Mouse (Mus musculus): ENCODE results near the gene S1pr5. TPM values are rescaled to one million over a fixed set of nuclear protein-coding genes. Genes with fewer than 3 reads are reported as not detected.
"Not testable (repeated sequence)": the region's sequence is repeated elsewhere in the genome, so short reads cannot be mapped to it uniquely, and the experiment has no call there.

The S1pr5 gene
- polyA plus RNA-seq, 1 experiment from 2014 or later, result 0.07 TPM

- H3K4me1 ChIP-seq, result peaks cover 25% of the 10 kb centered on the region
- 80% methylated on average over 28 of the region's 28 CpGs for WGBS
- H3K27ac ChIP-seq (replicated peaks), result no peak overlapping the region
- ATAC-seq (ENCODE audit: extremely low read depth, insufficient number of reproducible peaks, low FRiP score, low TSS enrichment), result no peak
- no peak overlapping the region for H3K9ac ChIP-seq
- H3K9me3 ChIP-seq, result no peaks in the 10 kb centered on the region
- H3K4me3 ChIP-seq, result no peak overlapping the region
- H3K4me2 ChIP-seq, result no peak overlapping the region
- peaks cover 82% of the 10 kb centered on the region for H3K36me3 ChIP-seq
- no peaks in the 10 kb centered on the region for H3K27me3 ChIP-seq (replicated peaks)
Observed at GRCm38 (mm10) chr9:21233805-21234204, 14.4 kb downstream of the S1pr5 start.

GRCm38 (mm10) chr9:21233366-21233765 is 14.9 kb downstream of the S1pr5 start:
- no peak for ATAC-seq (ENCODE audit: extremely low read depth, insufficient number of reproducible peaks, low FRiP score, low TSS enrichment)
- no peak overlapping the region for H3K4me3 ChIP-seq
- no peaks in the 10 kb centered on the region for H3K27me3 ChIP-seq (replicated peaks)
- H3K9me3 ChIP-seq, result no peaks in the 10 kb centered on the region
- H3K4me2 ChIP-seq, result no peak overlapping the region
- 88% methylated on average over 29 of the region's 29 CpGs for WGBS
- H3K36me3 ChIP-seq, result peaks cover 84% of the 10 kb centered on the region
- H3K9ac ChIP-seq, result no peak overlapping the region
- no peak overlapping the region for H3K27ac ChIP-seq (replicated peaks)
- H3K4me1 ChIP-seq, result peaks cover 25% of the 10 kb centered on the region

GRCm38 (mm10) chr9:21232867-21233266 is 15.4 kb downstream of the S1pr5 start:
- Histone ChIP-seq H3K4me1 (peaks cover 27% of the 10 kb centered on the region), H3K9me3 (no peaks in the 10 kb centered on the region), H3K4me3 (no peak overlapping the region), H3K4me2 (no peak overlapping the region), H3K27me3 (replicated peaks) (no peaks in the 10 kb centered on the region), H3K9ac (no peak overlapping the region), H3K36me3 (peaks cover 84% of the 10 kb centered on the region), H3K27ac (replicated peaks) (no peak overlapping the region)
- no peak for ATAC-seq (ENCODE audit: extremely low read depth, insufficient number of reproducible peaks, low FRiP score, low TSS enrichment)
- 88% methylated on average over 5 of the region's 5 CpGs for WGBS

- H3K36me3 ChIP-seq, result peaks cover 79% of the 10 kb centered on the region
- 44% methylated on average over 23 of the region's 23 CpGs for WGBS
- H3K4me1 ChIP-seq, result peaks cover 25% of the 10 kb centered on the region
- no peak overlapping the region for H3K4me3 ChIP-seq
- H3K4me2 ChIP-seq, result no peak overlapping the region
- H3K9ac ChIP-seq, result no peak overlapping the region
- ATAC-seq (ENCODE audit: extremely low read depth, insufficient number of reproducible peaks, low FRiP score, low TSS enrichment), result no peak
- H3K9me3 ChIP-seq, result no peaks in the 10 kb centered on the region
- H3K27ac ChIP-seq (replicated peaks), result no peak overlapping the region
- H3K27me3 ChIP-seq (replicated peaks), result no peaks in the 10 kb centered on the region
Observed at GRCm38 (mm10) chr9:21231551-21231950, 16.7 kb downstream of the S1pr5 start.

GRCm38 (mm10) chr9:21227342-21227741 is 20.9 kb downstream of the S1pr5 start:
- peaks cover 37% of the 10 kb centered on the region for H3K36me3 ChIP-seq
- H3K27me3 ChIP-seq (replicated peaks), result no peaks in the 10 kb centered on the region
- ATAC-seq (ENCODE audit: extremely low read depth, insufficient number of reproducible peaks, low FRiP score, low TSS enrichment), result no peak
- 8% methylated on average over 16 of the region's 16 CpGs for WGBS
- peaks cover 3% of the 10 kb centered on the region; the same call in 1 of the 2 replicates for H3K9me3 ChIP-seq
- H3K4me2 ChIP-seq, result peak overlapping the region; percentile 66
- peak overlapping the region; percentile 75 for H3K9ac ChIP-seq
- peaks cover 26% of the 10 kb centered on the region for H3K4me1 ChIP-seq
- H3K4me3 ChIP-seq, result peak overlapping the region; percentile 40
- no peak overlapping the region for H3K27ac ChIP-seq (replicated peaks)

GRCm38 (mm10) chr9:21225415-21225758 is 22.9 kb downstream of the S1pr5 start:
- Histone ChIP-seq H3K4me2 (peak overlapping the region; percentile 72), H3K4me1 (peaks cover 38% of the 10 kb centered on the region), H3K9ac (peak overlapping the region; percentile 78), H3K9me3 (peaks cover 3% of the 10 kb centered on the region; the same call in 1 of the 2 replicates), H3K27ac (replicated peaks) (peak overlapping the region; percentile 74), H3K36me3 (peaks cover 18% of the 10 kb centered on the region), H3K27me3 (replicated peaks) (no peaks in the 10 kb centered on the region), H3K4me3 (peak overlapping the region; percentile 50)
- no peak for ATAC-seq (ENCODE audit: extremely low read depth, insufficient number of reproducible peaks, low FRiP score, low TSS enrichment)
- 21% methylated on average over 7 of the region's 7 CpGs for WGBS

- 20% methylated on average over 26 of the region's 26 CpGs for WGBS
- Histone ChIP-seq H3K27ac (replicated peaks) (peak overlapping the region; percentile 74), H3K4me2 (peak overlapping the region; percentile 72), H3K9me3 (peaks cover 3% of the 10 kb centered on the region; the same call in 1 of the 2 replicates), H3K27me3 (replicated peaks) (no peaks in the 10 kb centered on the region), H3K4me1 (peaks cover 38% of the 10 kb centered on the region), H3K36me3 (peaks cover 12% of the 10 kb centered on the region), H3K9ac (peak overlapping the region; percentile 78), H3K4me3 (peak overlapping the region; percentile 50)
- no peak for ATAC-seq (ENCODE audit: extremely low read depth, insufficient number of reproducible peaks, low FRiP score, low TSS enrichment)
Observed at GRCm38 (mm10) chr9:21224576-21225414, 23.4 kb downstream of the S1pr5 start.

GRCm38 (mm10) chr9:21223906-21224305 is 24.3 kb downstream of the S1pr5 start:
- WGBS, result 87% methylated on average over 6 of the region's 6 CpGs
- Histone ChIP-seq H3K27me3 (replicated peaks) (no peaks in the 10 kb centered on the region), H3K27ac (replicated peaks) (no peak overlapping the region), H3K9me3 (peaks cover 3% of the 10 kb centered on the region; the same call in 1 of the 2 replicates), H3K4me3 (no peak overlapping the region), H3K4me1 (peaks cover 38% of the 10 kb centered on the region), H3K36me3 (peaks cover 3% of the 10 kb centered on the region), H3K9ac (no peak overlapping the region), H3K4me2 (no peak overlapping the region)
- ATAC-seq (ENCODE audit: extremely low read depth, insufficient number of reproducible peaks, low FRiP score, low TSS enrichment), result no peak

- not testable (repeated sequence) for H3K4me3 ChIP-seq; ATAC-seq (ENCODE audit: extremely low read depth, insufficient number of reproducible peaks, low FRiP score, low TSS enrichment); H3K36me3 ChIP-seq; H3K4me2 ChIP-seq; H3K27me3 ChIP-seq (replicated peaks); H3K9ac ChIP-seq; H3K27ac ChIP-seq (replicated peaks); H3K9me3 ChIP-seq
- WGBS, result 74% methylated on average over 2 of the region's 2 CpGs
- H3K4me1 ChIP-seq, result peaks cover 38% of the 10 kb centered on the region
Observed at GRCm38 (mm10) chr9:21223490-21223889, 24.8 kb downstream of the S1pr5 start.

- Histone ChIP-seq H3K27ac (replicated peaks) (peak overlapping the region; percentile 81), H3K36me3 (no peaks in the 10 kb centered on the region), H3K4me2 (peak overlapping the region; percentile 69), H3K4me3 (peak overlapping the region; percentile 44), H3K4me1 (peaks cover 23% of the 10 kb centered on the region), H3K27me3 (replicated peaks) (no peaks in the 10 kb centered on the region), H3K9me3 (peaks cover 3% of the 10 kb centered on the region; the same call in 1 of the 2 replicates), H3K9ac (peak overlapping the region; percentile 71)
- 16% methylated on average over 7 of the region's 7 CpGs for WGBS
- no peak for ATAC-seq (ENCODE audit: extremely low read depth, insufficient number of reproducible peaks, low FRiP score, low TSS enrichment)
Observed at GRCm38 (mm10) chr9:21221383-21221929, 26.8 kb downstream of the S1pr5 start.

- Histone ChIP-seq H3K4me1 (peaks cover 21% of the 10 kb centered on the region), H3K27ac (replicated peaks) (peak overlapping the region; percentile 81), H3K9me3 (peaks cover 3% of the 10 kb centered on the region; the same call in 1 of the 2 replicates), H3K36me3 (no peaks in the 10 kb centered on the region), H3K27me3 (replicated peaks) (no peaks in the 10 kb centered on the region), H3K4me3 (peak overlapping the region; percentile 44), H3K4me2 (peak overlapping the region; percentile 69), H3K9ac (peak overlapping the region; percentile 71)
- peak; percentile 88 for ATAC-seq (ENCODE audit: extremely low read depth, insufficient number of reproducible peaks, low FRiP score, low TSS enrichment)
- 7% methylated on average over 21 of the region's 21 CpGs for WGBS
Observed at GRCm38 (mm10) chr9:21220490-21221382, 27.5 kb downstream of the S1pr5 start.
